In the genomic region with DNA sequence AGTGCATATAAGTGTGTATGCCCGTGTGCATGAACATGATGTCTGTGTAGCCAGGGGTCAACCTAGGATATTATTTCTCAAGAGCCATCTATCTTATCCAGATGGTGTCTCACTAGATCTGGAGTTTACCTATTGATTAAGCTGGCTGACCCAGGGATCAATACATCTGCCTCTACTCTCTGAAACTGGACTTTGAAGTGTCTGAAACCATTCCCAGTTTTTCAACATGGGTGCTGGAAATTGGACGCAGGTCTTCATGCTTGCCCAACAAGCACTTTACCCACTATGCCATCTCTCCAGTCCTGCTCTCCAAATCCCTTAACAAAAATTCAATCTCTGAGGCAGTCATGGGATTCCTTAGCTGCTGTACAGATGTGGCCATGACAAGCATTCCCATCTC, we compare ENCODE assay signal across 27 mouse cellular contexts.
"Had no signal": no experiment of that assay in that cellular context is flagged by ENCODE, and none has a peak within 500 bp of the region (broad histone marks: within the 10 kb centered on the region; RNA-seq: fewer than 3 reads in every experiment).

No protein-coding gene starts in this region.

- DNase-seq: cerebellum, adult 8-10 months; cerebellum, adult 9-10 months; cerebellum, adult 9-11 months; cerebellum, postnatal 10 days; cerebellum, postnatal 14 days; cerebellum, postnatal 25 days; cerebellum, postnatal 36 days; embryo, embryonic 11 days; forebrain, postnatal 0 days; gastrocnemius, adult 2 months; gastrocnemius, postnatal 10 days; gastrocnemius, postnatal 14 days; gastrocnemius, postnatal 25 days; gastrocnemius, postnatal 36 days; heart, adult 18-20 months; heart, adult 2 months had no signal

- H3K27ac ChIP-seq: embryonic facial prominence, embryonic 10.5 days; embryonic facial prominence, embryonic 12.5 days; embryonic facial prominence, embryonic 13.5 days; embryonic facial prominence, embryonic 15.5 days; forebrain, embryonic 10.5 days; forebrain, embryonic 12.5 days; forebrain, embryonic 13.5 days; forebrain, embryonic 15.5 days; gastrocnemius, adult 2 months; heart, adult 2 months had no signal

- H3K36me3 ChIP-seq: embryonic facial prominence, embryonic 10.5 days; embryonic facial prominence, embryonic 12.5 days; embryonic facial prominence, embryonic 13.5 days; embryonic facial prominence, embryonic 15.5 days; forebrain, embryonic 10.5 days; forebrain, embryonic 12.5 days; forebrain, embryonic 15.5 days had no signal

- ATAC-seq: forebrain, embryonic 13.5 days; forebrain, embryonic 14.5 days; forebrain, embryonic 15.5 days; forebrain, embryonic 16.5 days; forebrain, postnatal 0 days had no signal

- H3K9ac ChIP-seq: embryonic facial prominence, embryonic 12.5 days; embryonic facial prominence, embryonic 13.5 days; embryonic facial prominence, embryonic 15.5 days; forebrain, embryonic 12.5 days; forebrain, embryonic 13.5 days; forebrain, embryonic 15.5 days; forebrain, postnatal 0 days had no signal

- H3K27me3 ChIP-seq: embryonic facial prominence, embryonic 12.5 days; embryonic facial prominence, embryonic 13.5 days; embryonic facial prominence, embryonic 15.5 days; forebrain, embryonic 12.5 days; forebrain, embryonic 13.5 days; forebrain, embryonic 15.5 days had no signal

- H3K9me3 ChIP-seq: embryonic facial prominence, embryonic 10.5 days; embryonic facial prominence, embryonic 12.5 days; embryonic facial prominence, embryonic 13.5 days; embryonic facial prominence, embryonic 15.5 days; forebrain, embryonic 10.5 days; forebrain, embryonic 12.5 days; forebrain, embryonic 13.5 days; forebrain, embryonic 15.5 days had no signal

- H3K4me1 ChIP-seq: embryonic facial prominence, embryonic 10.5 days; embryonic facial prominence, embryonic 12.5 days; embryonic facial prominence, embryonic 13.5 days; embryonic facial prominence, embryonic 15.5 days had no signal

- H3K4me2 ChIP-seq: embryonic facial prominence, embryonic 12.5 days; embryonic facial prominence, embryonic 13.5 days; embryonic facial prominence, embryonic 15.5 days; forebrain, embryonic 12.5 days; forebrain, embryonic 13.5 days; forebrain, embryonic 15.5 days had no signal

- H3K4me3 ChIP-seq: embryonic facial prominence, embryonic 10.5 days; embryonic facial prominence, embryonic 12.5 days; embryonic facial prominence, embryonic 13.5 days; embryonic facial prominence, embryonic 15.5 days; erythroblast, embryonic 14.5 days; forebrain, embryonic 10.5 days; forebrain, embryonic 12.5 days; forebrain, embryonic 13.5 days; forebrain, embryonic 15.5 days; gastrocnemius, adult 2 months; heart, adult 2 months had no signal
